Mouse (Mus musculus) c-Kit-positive CD71-negative TER-119-negative erythroid progenitor cells, embryonic 14.5 days (primary cell): ENCODE data around the gene Homer1.

Source experiments
- DNase-seq: peaks from one replicate; pipeline ENCODE4 v3.0.0-alpha.2; 2013; ENCODE audit warnings: low read depth

The Homer1 gene

GRCm38 (mm10) chr13:93401947-93402346 lies 102.5 kb downstream of the Homer1 start:
- DNase-seq = no peak

GRCm38 (mm10) chr13:93406855-93407254 lies 107.4 kb downstream of the Homer1 start:
- DNase-seq = no peak

GRCm38 (mm10) chr13:93410343-93410742 lies 110.9 kb downstream of the Homer1 start:
- no peak for DNase-seq

- DNase-seq = no peak
Measured at GRCm38 (mm10) chr13:93415055-93415454, 115.6 kb downstream of the Homer1 start.

- no peak for DNase-seq
Measured at GRCm38 (mm10) chr13:93418292-93418691, 118.9 kb downstream of the Homer1 start.

GRCm38 (mm10) chr13:93419779-93420178 lies 120.3 kb downstream of the Homer1 start:
- no peak for DNase-seq

GRCm38 (mm10) chr13:93423224-93423623 lies 123.8 kb downstream of the Homer1 start:
- DNase-seq = no peak

- DNase-seq = peak; percentile 20
Measured at GRCm38 (mm10) chr13:93427920-93428876, 128.8 kb downstream of the Homer1 start.

- DNase-seq = no peak
Measured at GRCm38 (mm10) chr13:93429205-93429604, 129.8 kb downstream of the Homer1 start.

- no peak for DNase-seq
Measured at GRCm38 (mm10) chr13:93440167-93440566, 140.7 kb downstream of the Homer1 start.

GRCm38 (mm10) chr13:93453275-93453674 lies 153.8 kb downstream of the Homer1 start:
- no peak for DNase-seq
